Mouse (Mus musculus) E14TG2a.4 (cell line): ENCODE measurements around the gene R3hdm4.
"Not testable (repeated sequence)": the region's sequence is repeated elsewhere in the genome, so short reads cannot be mapped to it uniquely, and the experiment has no call there.

Source experiments
- H3K27me3 ChIP-seq: 2 replicates; pipeline ENCODE4 v1.6.1; 2014; ENCODE audit warnings: low read length, control low read depth; ENCODE audit not compliant: insufficient read depth
- H3K36me3 ChIP-seq: 2 replicates; pipeline ENCODE4 v1.6.1; 2014; ENCODE audit warnings: low read length, control low read depth; ENCODE audit not compliant: insufficient read depth
- H3K4me1 ChIP-seq: replicated peaks from 2 replicates; pipeline ENCODE4 v1.6.1; 2014; ENCODE audit warnings: low read depth, low read length, control low read depth
- H3K4me3 ChIP-seq: replicated peaks from 2 replicates; pipeline ENCODE4 v1.5.1; 2014; ENCODE audit warnings: mild to moderate bottlenecking, low read length
- H3K9me3 ChIP-seq: 2 replicates; pipeline ENCODE4 v1.6.1; 2014; ENCODE audit warnings: low read length, control low read depth
- CTCF ChIP-seq: conservative IDR thresholded peaks from 2 replicates; pipeline ENCODE4 v1.5.1; 2014; ENCODE audit warnings: low read length
- NANOG ChIP-seq: IDR thresholded peaks from 2 replicates; pipeline ENCODE4 v1.6.1; 2014; ENCODE audit warnings: borderline replicate concordance, low read length, mixed read lengths
- POU5F1 ChIP-seq: IDR thresholded peaks from 2 replicates; pipeline ENCODE4 v1.6.1; 2014; ENCODE audit warnings: low read length, borderline replicate concordance

Gene R3hdm4

GRCm38 (mm10) chr10:79959847-79960601, 39.0 kb upstream of the R3hdm4 start, which contains the start of gene Wdr18:
Gene Wdr18 (plus strand): TSS chr10:79960152.
- H3K36me3 ChIP-seq, result peaks cover 44% of the 10 kb centered on the region
- TF ChIP-seq NANOG (no peak), CTCF (peak; percentile 78)
- H3K4me3 ChIP-seq, result peak within 1 kb of the TSS; percentile 100
- no peaks in the 10 kb centered on the region for H3K27me3 ChIP-seq
- H3K9me3 ChIP-seq, result no peaks in the 10 kb centered on the region
- peaks cover 71% of the 10 kb centered on the region for H3K4me1 ChIP-seq

- not testable (repeated sequence) for H3K9me3 ChIP-seq, H3K27me3 ChIP-seq, H3K4me3 ChIP-seq
- Histone ChIP-seq H3K36me3 (peaks cover 37% of the 10 kb centered on the region), H3K4me1 (peaks cover 66% of the 10 kb centered on the region)
Observed at GRCm38 (mm10) chr10:79959412-79959811, 38.4 kb upstream of the R3hdm4 start.

GRCm38 (mm10) chr10:79958140-79958816, 37.3 kb upstream of the R3hdm4 start:
- TF ChIP-seq NANOG (no peak), POU5F1 (no peak), CTCF (peak; percentile 66)
- Histone ChIP-seq H3K4me1 (peaks cover 58% of the 10 kb centered on the region), H3K36me3 (peaks cover 26% of the 10 kb centered on the region), H3K9me3 (no peaks in the 10 kb centered on the region), H3K4me3 (no peak overlapping the region), H3K27me3 (no peaks in the 10 kb centered on the region)

- Histone ChIP-seq H3K27me3 (no peaks in the 10 kb centered on the region), H3K4me1 (peaks cover 45% of the 10 kb centered on the region), H3K36me3 (peaks cover 10% of the 10 kb centered on the region), H3K4me3 (no peak overlapping the region), H3K9me3 (no peaks in the 10 kb centered on the region)
- no peak for TF ChIP-seq CTCF
- TF ChIP-seq NANOG, result no peak
Observed at GRCm38 (mm10) chr10:79956643-79957154, 35.7 kb upstream of the R3hdm4 start.

- TF ChIP-seq CTCF, result no peak
- 0 out of 2 replicates have a peak overlapping the region, but pooled peaks have one; percentile 7 for H3K4me3 ChIP-seq
- peaks cover 6% of the 10 kb centered on the region for H3K36me3 ChIP-seq
- no peaks in the 10 kb centered on the region for H3K9me3 ChIP-seq
- H3K4me1 ChIP-seq, result peaks cover 45% of the 10 kb centered on the region
- H3K27me3 ChIP-seq, result no peaks in the 10 kb centered on the region
Observed at GRCm38 (mm10) chr10:79955691-79956090, 34.7 kb upstream of the R3hdm4 start.

- Histone ChIP-seq H3K4me3 (no peak overlapping the region), H3K4me1 (peaks cover 50% of the 10 kb centered on the region), H3K27me3 (no peaks in the 10 kb centered on the region), H3K9me3 (no peaks in the 10 kb centered on the region), H3K36me3 (peaks cover 17% of the 10 kb centered on the region)
- TF ChIP-seq NANOG, result no peak
- peak; percentile 40 for TF ChIP-seq CTCF
Observed at GRCm38 (mm10) chr10:79953946-79954345, 32.9 kb upstream of the R3hdm4 start.

GRCm38 (mm10) chr10:79950661-79951060, 29.7 kb upstream of the R3hdm4 start:
- TF ChIP-seq NANOG (no peak), POU5F1 (no peak), CTCF (no peak)
- H3K36me3 ChIP-seq, result peaks cover 17% of the 10 kb centered on the region
- H3K4me1 ChIP-seq, result peaks cover 47% of the 10 kb centered on the region
- H3K27me3 ChIP-seq, result no peaks in the 10 kb centered on the region
- peak overlapping the region; percentile 45; the same call in 1 of the 2 replicates for H3K4me3 ChIP-seq
- no peaks in the 10 kb centered on the region for H3K9me3 ChIP-seq

GRCm38 (mm10) chr10:79949873-79950272, 28.9 kb upstream of the R3hdm4 start:
- Histone ChIP-seq H3K4me1 (peaks cover 47% of the 10 kb centered on the region), H3K36me3 (peaks cover 17% of the 10 kb centered on the region), H3K9me3 (no peaks in the 10 kb centered on the region)

More at GRCm38 (mm10) chr10:79949873-79950272, 28.9 kb upstream of the R3hdm4 start:
- H3K27me3 ChIP-seq, result no peaks in the 10 kb centered on the region
- H3K4me3 ChIP-seq, result no peak overlapping the region
- TF ChIP-seq NANOG (no peak), POU5F1 (no peak), CTCF (no peak)
